Mouse (Mus musculus) CH12.LX (cell line): ENCODE measurements around the gene Wdr91. TPM values are rescaled to one million over a fixed set of nuclear protein-coding genes. Genes with fewer than 3 reads are reported as not detected.

ENCODE experiments used
- DNase-seq: peaks from one replicate; pipeline ENCODE4 v3.0.0-alpha.2; 2013; ENCODE audit errors: extremely low read depth
- H3K27ac ChIP-seq: 2 replicates; pipeline ENCODE4 v1.5.1; 2012; ENCODE audit warnings: low read depth, mild to moderate bottlenecking, control low read depth, moderate library complexity; ENCODE audit not compliant: insufficient read depth
- H3K27me3 ChIP-seq: replicated peaks from 2 replicates; pipeline ENCODE3; 2012; ENCODE audit warnings: inconsistent platforms
- H3K36me3 ChIP-seq, 2 experiments: replicated peaks in 1 of 2; 2 replicates each; pipeline versions ENCODE3 to v1.6.1; 2012; ENCODE audit warnings: inconsistent platforms in 1 of 2, low read length in 1 of 2, mild to moderate bottlenecking in 1 of 2, mixed read lengths in 1 of 2, moderate library complexity in 1 of 2; ENCODE audit not compliant: control insufficient read depth in 1 of 2, insufficient read depth in 1 of 2
- H3K4me1 ChIP-seq, 2 experiments: 2 replicates each; pipeline ENCODE4 v1.6.1; 2012; ENCODE audit warnings: inconsistent platforms in 1 of 2, moderate library complexity in 1 of 2; ENCODE audit not compliant: insufficient read depth in 2 of 2, control insufficient read depth in 1 of 2
- H3K4me2 ChIP-seq: 2 replicates; pipeline ENCODE4 v1.6.1; 2012; ENCODE audit warnings: low read depth, mild to moderate bottlenecking, control low read depth; ENCODE audit not compliant: poor library complexity, insufficient read depth, severe bottlenecking
- H3K4me3 ChIP-seq, 3 experiments: fragments of 150-350 bp in 1 of 3; sonication (generic) in 1 of 3; replicated peaks in 1 of 3; 2 replicates each; pipeline versions ENCODE3 to v1.5.1; 2011 to 2012; ENCODE audit warnings: low read depth in 2 of 3, low read length in 2 of 3, mild to moderate bottlenecking in 2 of 3, moderate library complexity in 2 of 3, control low read depth in 1 of 3, improper control_type of control experiment in 1 of 3, inconsistent platforms in 1 of 3, mixed read lengths in 1 of 3; ENCODE audit not compliant: poor library complexity in 1 of 3
- H3K79me2 ChIP-seq: replicated peaks from 2 replicates; pipeline ENCODE4 v1.6.1; 2012; ENCODE audit warnings: mild to moderate bottlenecking, moderate library complexity; ENCODE audit not compliant: control insufficient read depth, poor library complexity, insufficient read depth, severe bottlenecking; ENCODE audit errors: extremely low read depth
- H3K9ac ChIP-seq: 2 replicates; pipeline ENCODE4 v1.6.1; 2012; ENCODE audit warnings: low read depth, mild to moderate bottlenecking, control low read depth, moderate library complexity; ENCODE audit not compliant: insufficient read depth
- H3K9me3 ChIP-seq: replicated peaks from 2 replicates; pipeline ENCODE3; 2012; ENCODE audit warnings: low read length, inconsistent platforms, mixed read lengths
- CHD1 ChIP-seq: IDR thresholded peaks from 2 replicates; pipeline ENCODE4 v1.6.1; 2012; ENCODE audit warnings: low read depth, low read length, improper control_type of control experiment, inconsistent platforms
- CTCF ChIP-seq, 2 experiments: IDR thresholded peaks in 1 of 2; conservative IDR thresholded peaks in 1 of 2; 2 replicates each; pipeline ENCODE4 v1.5.1; 2011 to 2012; ENCODE audit warnings: low read depth in 2 of 2, low read length in 2 of 2, improper control_type of control experiment in 1 of 2, inconsistent platforms in 1 of 2, mild to moderate bottlenecking in 1 of 2, moderate library complexity in 1 of 2
- ELF1 ChIP-seq: IDR thresholded peaks from 2 replicates; pipeline ENCODE4 v1.6.1; 2014; ENCODE audit warnings: low read depth, mild to moderate bottlenecking, inconsistent platforms, low read length, improper control_type of control experiment
- EP300 ChIP-seq: IDR thresholded peaks from 2 replicates; pipeline ENCODE4 v1.6.1; 2011; ENCODE audit warnings: low read length, improper control_type of control experiment
- ETS1 ChIP-seq: conservative IDR thresholded peaks from 2 replicates; pipeline ENCODE4 v1.6.1; 2012; ENCODE audit warnings: low read depth, mild to moderate bottlenecking, inconsistent platforms, low read length, improper control_type of control experiment, moderate library complexity
- MEF2A ChIP-seq: IDR thresholded peaks from 2 replicates; pipeline ENCODE4 v1.6.1; 2014; ENCODE audit warnings: low read depth, mild to moderate bottlenecking, inconsistent platforms, low read length, improper control_type of control experiment, borderline replicate concordance
- MYC ChIP-seq: IDR thresholded peaks from 2 replicates; pipeline ENCODE4 v1.6.1; 2011; ENCODE audit warnings: low read depth, mild to moderate bottlenecking, improper control_type of control experiment, low read length
- NELFE ChIP-seq: IDR thresholded peaks from 2 replicates; pipeline ENCODE4 v1.6.1; 2011; ENCODE audit warnings: low read depth, low read length, improper control_type of control experiment
- NRF1 ChIP-seq: IDR thresholded peaks from 2 replicates; pipeline ENCODE4 v1.6.1; 2014; ENCODE audit warnings: low read depth, mild to moderate bottlenecking, inconsistent platforms, low read length, improper control_type of control experiment, moderate library complexity
- PAX5 ChIP-seq: IDR thresholded peaks from 2 replicates; pipeline ENCODE4 v1.6.1; 2012; ENCODE audit warnings: low read length, inconsistent platforms, mixed read lengths
- POLR2A ChIP-seq: IDR thresholded peaks from 2 replicates; pipeline ENCODE4 v1.6.1; 2011; ENCODE audit warnings: low read depth, mild to moderate bottlenecking, improper control_type of control experiment, low read length
- POLR2AphosphoS2 ChIP-seq: IDR thresholded peaks from 2 replicates; pipeline ENCODE4 v1.6.1; 2011; ENCODE audit warnings: low read depth, low read length, improper control_type of control experiment
- RAD21 ChIP-seq: IDR thresholded peaks from 2 replicates; pipeline ENCODE4 v1.6.1; 2011; ENCODE audit warnings: low read depth, mild to moderate bottlenecking, low read length, improper control_type of control experiment, moderate library complexity
- RCOR1 ChIP-seq: conservative IDR thresholded peaks from 2 replicates; pipeline ENCODE4 v1.6.1; 2012; ENCODE audit warnings: low read depth, mild to moderate bottlenecking, inconsistent platforms, low read length, improper control_type of control experiment
- TBP ChIP-seq: conservative IDR thresholded peaks from 2 replicates; pipeline ENCODE4 v1.6.1; 2011; ENCODE audit warnings: low read depth, low read length, improper control_type of control experiment
- UBTF ChIP-seq: IDR thresholded peaks from 2 replicates; pipeline ENCODE4 v1.6.1; 2012; ENCODE audit warnings: low read depth, mild to moderate bottlenecking, inconsistent platforms, low read length, improper control_type of control experiment, moderate library complexity
- dilution Hi-C: fragments of 300-500 bp; cut with MboI; formaldehyde crosslinking; loops from 2 replicates; pipeline ENCODE4 v1.14.3; 2020; ENCODE audit warnings: low sequenced_read_pairs; ENCODE audit not compliant: extremely low pct_unique_long_range_greater_than_20kb, extremely low pct_ligation_motif_present
- in situ Hi-C: fragments of 300-500 bp; cut with MboI; formaldehyde crosslinking; loops from 3 replicates; pipeline ENCODE4 v1.14.3; 2019; ENCODE audit warnings: low sequenced_read_pairs, low pct_ligation_motif_present, low pct_unique_long_range_greater_than_20kb, mixed read lengths
- polyA plus RNA-seq: library from polyadenylated mRNA; unstranded; fragments of >175 nt; gene quantifications from 2 replicates; pipeline ENCODE4 v1.2.1, GENCODE M21; 2012; ENCODE audit warnings: low read depth; ENCODE audit not compliant: insufficient read length
- total RNA-seq, 2 experiments: library from RNA; depleted of rRNA; stranded (reverse); fragments of 300-350 nt in 1 of 2; fragments of >200 nt in 1 of 2; gene quantifications; 2 replicates each; pipeline ENCODE4 v1.2.3; 2012 to 2014

Wdr91 gene
- total and polyA plus RNA-seq, 3 experiments: 10.6 to 26.5 (median 19.2) TPM

- Histone ChIP-seq H3K79me2 (no peaks in the 10 kb centered on the region), H3K27me3 (no peaks in the 10 kb centered on the region), H3K9me3 (no peaks in the 10 kb centered on the region), H3K36me3 (no peaks in the 10 kb centered on the region), H3K4me3 (no peak overlapping the region), H3K4me1 (no peaks in the 10 kb centered on the region), H3K27ac (no peak overlapping the region), H3K4me2 (no peak overlapping the region), H3K9ac (no peak overlapping the region)
- DNase-seq: no peak
- TF ChIP-seq TBP: no peak
- no peak for TF ChIP-seq MEF2A
- TF ChIP-seq PAX5: no peak
- no peak for TF ChIP-seq NELFE
- TF ChIP-seq UBTF: no peak
- no peak for TF ChIP-seq ETS1
- no peak for TF ChIP-seq POLR2A
- no peak for TF ChIP-seq RAD21
- TF ChIP-seq RCOR1: no peak
- dilution Hi-C loops: no loop called here
- in situ Hi-C loops: loop anchor here (5.0 to 10.0 kb wide), 3 partner anchors 163 to 626 kb away; no protein-coding TSS in a partner anchor
Observed at GRCm38 (mm10) chr6:34920631-34921030, 10.0 kb upstream of the Wdr91 start.

DNA sequence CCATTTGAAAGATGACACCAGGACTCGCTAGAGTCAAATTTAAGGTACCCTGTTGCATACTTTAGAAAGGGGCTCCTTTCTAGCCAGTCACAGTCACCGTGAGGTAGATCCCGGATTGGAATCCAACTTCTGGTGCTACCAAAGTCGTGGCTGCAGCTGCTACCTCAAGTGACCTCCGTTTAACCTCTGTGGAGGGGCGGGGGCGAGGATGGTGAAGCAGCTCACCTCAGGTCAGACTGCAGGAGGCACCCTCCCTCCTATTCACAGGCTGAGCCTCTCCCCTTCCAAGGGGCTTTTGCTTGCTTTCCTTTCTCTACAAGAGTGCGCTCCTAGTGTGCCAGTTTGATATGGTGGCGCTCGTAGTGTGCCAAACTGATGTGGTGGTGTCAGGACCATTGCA is 9.3 kb upstream of the Wdr91 start, which contains the start of gene Stra8:
Stra8 (plus strand) TSS at position 208 of the 400 bp plus-strand sequence.
- H3K9ac ChIP-seq: no peak within 1 kb of the TSS
- no peak within 1 kb of the TSS for H3K4me3 ChIP-seq
- H3K9me3 ChIP-seq: no peaks in the 10 kb centered on the region
- H3K79me2 ChIP-seq: no peaks in the 10 kb centered on the region
- H3K4me1 ChIP-seq: no peaks in the 10 kb centered on the region
- no peak for TF ChIP-seq EP300
- TF ChIP-seq POLR2AphosphoS2: no peak
- TF ChIP-seq UBTF: no peak
- TF ChIP-seq CHD1: no peak
- TF ChIP-seq MYC: no peak
- TF ChIP-seq CTCF (conservative IDR thresholded peaks at IDR 0.05 in 1 of 2, IDR thresholded peaks at IDR 0.05 in 1 of 2; ENCODE audit: low read depth in 2 of 2, low read length in 2 of 2): no peak
- no peak for TF ChIP-seq ELF1
- TF ChIP-seq NRF1: no peak
- TF ChIP-seq MEF2A: no peak
- H3K4me2 ChIP-seq: no peak within 1 kb of the TSS
- DNase-seq: no peak
- in situ Hi-C loops: loop anchor here (5.0 to 10.0 kb wide), 4 partner anchors 38 to 625 kb away; no protein-coding TSS in a partner anchor
- H3K27me3 ChIP-seq: no peaks in the 10 kb centered on the region
- no peak within 1 kb of the TSS for H3K27ac ChIP-seq
- dilution Hi-C loops: no loop called here
- H3K36me3 ChIP-seq: no peaks in the 10 kb centered on the region
